Mouse (Mus musculus): ENCODE data around the gene Cs. TPM values are rescaled to one million over a fixed set of nuclear protein-coding genes. Genes with fewer than 3 reads are reported as not detected.
A peak's percentile ranks its signal among the peaks of the same experiment; 100 is the strongest.

The Cs gene
- polyA plus RNA-seq, 1 experiment from 2014 or later, result 192 TPM

DNA sequence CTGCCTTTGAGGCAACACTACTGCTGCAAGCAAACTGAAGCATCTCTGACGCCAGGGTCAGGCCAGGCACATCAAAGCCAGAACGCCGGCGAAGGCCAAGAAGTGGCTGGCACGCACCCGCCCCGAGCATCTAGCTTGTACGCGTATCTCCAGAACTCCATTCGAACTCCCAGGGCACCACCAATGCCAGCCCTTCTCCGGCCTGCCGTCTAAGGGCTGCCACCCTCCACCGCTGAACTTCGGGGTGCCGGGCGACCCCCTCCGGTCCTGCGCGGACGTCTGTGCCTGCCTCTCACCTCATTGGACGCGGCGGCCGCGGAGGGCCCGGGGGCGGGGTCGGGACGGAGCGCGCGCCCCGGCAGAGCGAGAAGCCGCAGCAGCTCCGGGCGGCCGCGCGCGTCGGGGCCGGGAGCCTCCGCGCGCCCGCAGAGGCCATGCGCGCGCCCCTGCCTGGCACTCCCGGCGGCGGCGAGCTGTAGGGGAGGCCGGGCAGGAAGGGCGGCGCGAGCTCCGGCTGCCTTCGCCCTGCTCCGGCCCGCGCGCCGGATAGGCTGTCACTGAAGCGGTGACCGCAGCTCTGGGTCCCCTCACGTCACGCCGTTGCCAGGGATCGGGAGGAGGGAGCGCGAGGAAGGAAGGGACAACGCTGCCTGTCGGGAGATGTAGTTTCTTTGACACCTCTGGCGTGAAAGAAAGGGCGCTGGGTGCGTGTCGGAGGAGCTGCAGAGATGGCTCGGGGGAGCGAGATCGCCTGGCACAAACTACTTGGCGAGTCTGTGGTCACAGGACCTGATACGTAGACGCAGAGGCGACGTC is 31.1 kb downstream of the Cs start, which contains the start of gene Coq10a:
Gene Coq10a (minus strand): TSS at position 596 of the 816 bp plus-strand sequence.
- no peaks in the 10 kb centered on the region for H3K27me3 ChIP-seq (replicated peaks)
- peak within 1 kb of the TSS; percentile 74 for H3K9ac ChIP-seq
- peak; percentile 93 for ATAC-seq (ENCODE audit: insufficient read depth, low FRiP score, low read depth)
- peak within 1 kb of the TSS; percentile 90 for H3K4me2 ChIP-seq
- H3K4me1 ChIP-seq, result peaks cover 15% of the 10 kb centered on the region; the same call in 1 of the 2 replicates
- peak within 1 kb of the TSS; percentile 78 for H3K4me3 ChIP-seq (replicated peaks)
- peaks cover 1% of the 10 kb centered on the region for H3K36me3 ChIP-seq
- WGBS, result 0% methylated on average over 87 of the region's 87 CpGs
- no peaks in the 10 kb centered on the region for H3K9me3 ChIP-seq
- peak within 1 kb of the TSS; percentile 96 for H3K27ac ChIP-seq

DNA sequence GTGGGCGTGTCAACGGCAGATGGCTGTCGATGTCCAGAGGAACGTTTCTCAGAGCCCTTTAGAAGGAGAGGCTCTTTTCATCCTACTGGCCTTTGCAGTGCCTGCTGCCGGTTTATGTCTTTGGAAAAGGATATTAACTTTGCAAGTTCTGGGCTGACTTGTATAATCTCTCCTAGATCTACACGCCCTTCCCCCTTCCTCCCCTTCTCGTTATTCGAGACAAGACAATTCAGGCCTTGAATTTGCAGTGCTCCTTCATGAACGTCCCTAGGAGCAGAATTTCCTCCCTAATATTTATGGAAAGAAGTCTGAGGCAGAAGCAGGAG is 31.6 kb downstream of the Cs start:
- Histone ChIP-seq H3K4me2 (peak overlapping the region; percentile 90), H3K36me3 (no peaks in the 10 kb centered on the region), H3K4me1 (peaks cover 15% of the 10 kb centered on the region; the same call in 1 of the 2 replicates), H3K27me3 (replicated peaks) (no peaks in the 10 kb centered on the region), H3K9ac (0 out of 2 replicates have a peak overlapping the region, but pooled peaks have one; percentile 74), H3K9me3 (no peaks in the 10 kb centered on the region), H3K4me3 (replicated peaks) (peak overlapping the region; percentile 78), H3K27ac (peak overlapping the region; percentile 96)
- WGBS, result 5% methylated on average over 9 of the region's 9 CpGs
- ATAC-seq (ENCODE audit: insufficient read depth, low FRiP score, low read depth), result no peak

- Histone ChIP-seq H3K4me1 (peaks cover 15% of the 10 kb centered on the region; the same call in 1 of the 2 replicates), H3K9ac (no peak overlapping the region), H3K36me3 (no peaks in the 10 kb centered on the region), H3K9me3 (no peaks in the 10 kb centered on the region), H3K27me3 (replicated peaks) (no peaks in the 10 kb centered on the region), H3K4me2 (peak overlapping the region; percentile 90), H3K4me3 (replicated peaks) (peak overlapping the region; percentile 78), H3K27ac (peak overlapping the region; percentile 96)
- no peak for ATAC-seq (ENCODE audit: insufficient read depth, low FRiP score, low read depth)
- 69% methylated on average over 6 of the region's 6 CpGs for WGBS
Observed at GRCm38 (mm10) chr10:128369599-128369998, 32.1 kb downstream of the Cs start.

DNA sequence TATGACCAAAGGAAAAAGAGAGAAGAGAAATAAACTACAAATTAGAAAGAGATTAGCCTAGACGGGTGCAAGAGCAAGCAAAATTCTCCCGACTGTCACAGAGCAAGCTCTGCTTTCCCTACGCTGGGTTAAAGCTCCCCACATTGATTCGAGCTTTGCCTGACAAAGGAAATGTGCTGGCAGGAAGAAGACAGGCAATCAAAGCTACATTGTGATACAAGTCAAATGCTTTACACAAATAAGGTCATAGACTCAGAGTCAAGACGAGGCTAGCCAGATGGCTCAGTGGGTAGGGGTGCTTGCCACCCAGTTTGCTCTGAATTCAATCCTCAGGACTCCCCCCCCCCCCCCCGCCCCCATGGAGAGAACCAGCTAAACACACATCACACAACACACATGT is 32.5 kb downstream of the Cs start:
- no peak overlapping the region for H3K27ac ChIP-seq
- H3K4me1 ChIP-seq, result peaks cover 15% of the 10 kb centered on the region; the same call in 1 of the 2 replicates
- ATAC-seq (ENCODE audit: insufficient read depth, low FRiP score, low read depth), result no peak
- H3K4me2 ChIP-seq, result no peak overlapping the region
- no peaks in the 10 kb centered on the region for H3K27me3 ChIP-seq (replicated peaks)
- H3K9ac ChIP-seq, result no peak overlapping the region
- no peaks in the 10 kb centered on the region for H3K36me3 ChIP-seq
- WGBS, result 67% methylated on average over 6 of the region's 6 CpGs
- H3K4me3 ChIP-seq (replicated peaks), result no peak overlapping the region
- no peaks in the 10 kb centered on the region for H3K9me3 ChIP-seq

DNA sequence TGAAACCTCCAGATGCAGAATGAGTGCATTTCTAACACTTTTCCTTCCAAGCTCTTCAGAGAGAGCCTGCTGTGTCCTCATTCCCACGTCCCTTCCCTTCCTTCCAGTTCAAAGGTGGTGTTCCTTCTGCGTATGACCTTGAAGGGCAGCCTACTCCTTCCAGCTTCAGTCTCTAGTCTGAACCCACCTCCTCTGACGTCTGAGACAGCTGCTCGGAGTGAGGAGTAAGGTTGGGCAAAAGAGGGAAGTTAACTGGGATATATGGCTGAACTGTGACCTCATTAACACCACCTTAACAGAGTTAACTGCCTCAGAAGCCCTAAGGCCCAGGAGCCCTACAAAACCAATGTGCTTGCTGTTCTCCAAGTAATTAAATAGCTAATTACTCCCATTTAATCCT is 33.1 kb downstream of the Cs start:
- H3K4me2 ChIP-seq, result no peak overlapping the region
- 55% methylated on average over 4 of the region's 4 CpGs for WGBS
- peaks cover 15% of the 10 kb centered on the region; the same call in 1 of the 2 replicates for H3K4me1 ChIP-seq
- H3K4me3 ChIP-seq (replicated peaks), result no peak overlapping the region
- H3K27me3 ChIP-seq (replicated peaks), result no peaks in the 10 kb centered on the region
- no peaks in the 10 kb centered on the region for H3K36me3 ChIP-seq
- no peak for ATAC-seq (ENCODE audit: insufficient read depth, low FRiP score, low read depth)
- H3K9ac ChIP-seq, result no peak overlapping the region
- H3K9me3 ChIP-seq, result no peaks in the 10 kb centered on the region
- H3K27ac ChIP-seq, result no peak overlapping the region

- Histone ChIP-seq H3K4me2 (no peak overlapping the region), H3K27ac (no peak overlapping the region), H3K9ac (no peak overlapping the region), H3K4me3 (replicated peaks) (no peak overlapping the region), H3K36me3 (no peaks in the 10 kb centered on the region), H3K27me3 (replicated peaks) (no peaks in the 10 kb centered on the region), H3K9me3 (no peaks in the 10 kb centered on the region), H3K4me1 (peaks cover 20% of the 10 kb centered on the region; the same call in 1 of the 2 replicates)
- WGBS, result 75% methylated on average over 5 of the region's 5 CpGs
- ATAC-seq (ENCODE audit: insufficient read depth, low FRiP score, low read depth), result no peak
Observed at GRCm38 (mm10) chr10:128372142-128372541, 34.6 kb downstream of the Cs start.

GRCm38 (mm10) chr10:128372989-128373748 is 35.6 kb downstream of the Cs start:
- Histone ChIP-seq H3K27me3 (replicated peaks) (no peaks in the 10 kb centered on the region), H3K4me3 (replicated peaks) (no peak overlapping the region), H3K27ac (no peak overlapping the region), H3K9ac (no peak overlapping the region), H3K4me1 (peaks cover 18% of the 10 kb centered on the region), H3K36me3 (no peaks in the 10 kb centered on the region), H3K4me2 (no peak overlapping the region), H3K9me3 (no peaks in the 10 kb centered on the region)
- ATAC-seq (ENCODE audit: insufficient read depth, low FRiP score, low read depth), result no peak
- 78% methylated on average over 6 of the region's 6 CpGs for WGBS

GRCm38 (mm10) chr10:128374393-128374792 is 36.9 kb downstream of the Cs start:
- H3K27ac ChIP-seq, result no peak overlapping the region
- 77% methylated on average over 6 of the region's 6 CpGs for WGBS
- H3K27me3 ChIP-seq (replicated peaks), result no peaks in the 10 kb centered on the region
- no peak overlapping the region for H3K4me2 ChIP-seq
- H3K4me3 ChIP-seq (replicated peaks), result no peak overlapping the region
- H3K9ac ChIP-seq, result no peak overlapping the region
- peaks cover 3% of the 10 kb centered on the region; the same call in 1 of the 2 replicates for H3K36me3 ChIP-seq
- H3K9me3 ChIP-seq, result no peaks in the 10 kb centered on the region
- no peak for ATAC-seq (ENCODE audit: insufficient read depth, low FRiP score, low read depth)
- peaks cover 22% of the 10 kb centered on the region for H3K4me1 ChIP-seq

- H3K36me3 ChIP-seq, result peaks cover 16% of the 10 kb centered on the region; the same call in 1 of the 2 replicates
- H3K9ac ChIP-seq, result no peak overlapping the region; the same call in 1 of the 2 replicates
- 51% methylated on average over 4 of the region's 4 CpGs for WGBS
- no peaks in the 10 kb centered on the region for H3K27me3 ChIP-seq (replicated peaks)
- no peaks in the 10 kb centered on the region for H3K9me3 ChIP-seq
- no peak for ATAC-seq (ENCODE audit: insufficient read depth, low FRiP score, low read depth)
- peaks cover 19% of the 10 kb centered on the region for H3K4me1 ChIP-seq
- peak overlapping the region; percentile 91 for H3K27ac ChIP-seq
- peak overlapping the region; percentile 61 for H3K4me3 ChIP-seq (replicated peaks)
- peak overlapping the region; percentile 80 for H3K4me2 ChIP-seq
Observed at GRCm38 (mm10) chr10:128376099-128376454, 38.5 kb downstream of the Cs start.

GRCm38 (mm10) chr10:128376455-128377211 is 39.1 kb downstream of the Cs start, which contains the start of gene Ankrd52:
TSS of gene Ankrd52 (plus strand) at chr10:128377115.
- no peaks in the 10 kb centered on the region for H3K9me3 ChIP-seq
- peaks cover 19% of the 10 kb centered on the region for H3K4me1 ChIP-seq
- no peaks in the 10 kb centered on the region for H3K27me3 ChIP-seq (replicated peaks)
- H3K4me3 ChIP-seq (replicated peaks), result peak within 1 kb of the TSS; percentile 61
- H3K27ac ChIP-seq, result peak within 1 kb of the TSS; percentile 91
- ATAC-seq (ENCODE audit: insufficient read depth, low FRiP score, low read depth), result peak; percentile 91
- peak within 1 kb of the TSS; percentile 80 for H3K4me2 ChIP-seq
- peaks cover 20% of the 10 kb centered on the region; the same call in 1 of the 2 replicates for H3K36me3 ChIP-seq
- peak within 1 kb of the TSS; percentile 89 for H3K9ac ChIP-seq
- WGBS, result under 1% methylated on average over 71 of the region's 73 CpGs

DNA sequence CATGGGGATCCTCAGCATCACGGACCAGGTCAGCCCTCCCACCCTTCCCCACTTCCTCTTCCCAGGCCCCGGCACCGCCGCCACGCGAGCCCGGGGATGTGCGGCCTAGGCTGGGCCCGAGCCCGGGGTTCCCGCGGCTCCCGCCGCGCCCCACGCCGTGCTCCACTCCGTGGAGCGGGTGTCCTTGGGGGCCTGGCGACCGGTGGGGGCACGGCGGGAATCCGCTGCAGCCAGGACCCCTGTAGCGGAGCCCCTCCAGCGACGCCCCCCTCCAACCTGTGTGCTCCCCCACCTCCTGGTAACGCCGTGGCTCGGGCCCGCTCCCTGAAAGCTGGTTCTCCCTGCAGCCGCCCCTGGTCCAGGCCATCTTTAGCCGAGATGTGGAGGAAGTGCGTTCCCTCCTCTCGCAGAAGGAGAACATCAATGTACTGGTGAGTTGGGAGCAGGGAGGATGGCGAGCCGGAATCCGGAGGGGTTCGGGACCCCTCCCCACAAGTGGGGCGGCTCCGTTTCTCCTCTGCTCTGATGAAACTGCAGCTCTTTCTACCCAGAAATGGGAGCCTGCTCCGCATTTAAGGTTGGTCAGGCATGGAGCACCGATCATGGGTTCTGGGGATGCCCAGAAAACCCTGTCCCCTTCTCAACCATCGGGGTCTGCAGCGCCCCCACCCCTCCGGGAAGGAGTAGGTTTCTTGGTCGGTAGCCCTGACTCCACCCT is 39.8 kb downstream of the Cs start:
- Histone ChIP-seq H3K4me1 (peaks cover 19% of the 10 kb centered on the region), H3K27ac (peak overlapping the region; percentile 91), H3K27me3 (replicated peaks) (no peaks in the 10 kb centered on the region), H3K4me3 (replicated peaks) (peak overlapping the region; percentile 61), H3K36me3 (peaks cover 28% of the 10 kb centered on the region; the same call in 1 of the 2 replicates), H3K4me2 (peak overlapping the region; percentile 68), H3K9ac (peak overlapping the region; percentile 70), H3K9me3 (no peaks in the 10 kb centered on the region)
- WGBS, result under 1% methylated on average over 41 of the region's 47 CpGs
- ATAC-seq (ENCODE audit: insufficient read depth, low FRiP score, low read depth), result peak; percentile 67

Data from stomach, embryonic 15.5 days (tissue).